Mouse (Mus musculus) ES-CJ7 (cell line): ENCODE measurements at regions not wholly inside any gene's neighbourhood (a gene's known extent, or its start where the extent isn't known, plus 50 kb on each side); places are given as distances from the start of the nearest gene placed in this dataset.

Experiments used
- DNase-seq: peaks from one replicate; pipeline ENCODE4 v3.0.0; 2011; ENCODE audit warnings: low read depth, low spot score

GRCm38 (mm10) chr8:5800594-5800993 is 695.4 kb upstream of the Slc10a2 start:
- DNase-seq: no peak

DNA sequence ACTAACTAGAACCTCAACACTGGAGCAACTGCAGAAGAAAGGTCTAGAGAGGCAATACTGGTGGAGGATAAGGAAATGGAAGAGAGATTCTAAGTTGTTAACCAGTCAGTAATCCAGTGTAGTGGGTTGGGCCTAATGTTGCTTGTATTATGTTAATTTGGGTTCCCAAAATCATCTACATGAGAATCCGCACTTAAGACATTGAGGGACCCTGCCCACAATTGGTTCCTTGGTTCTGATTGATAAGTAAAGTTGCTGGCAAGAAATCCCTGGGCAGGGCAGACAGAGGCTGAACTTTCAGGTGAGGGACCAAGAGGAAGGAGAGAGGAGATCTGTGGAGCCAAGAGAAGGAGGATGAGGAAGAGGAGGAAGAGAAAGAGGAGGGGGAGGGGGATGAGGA is 651.2 kb upstream of the Slc10a2 start:
- peak; percentile 84 for DNase-seq

DNA sequence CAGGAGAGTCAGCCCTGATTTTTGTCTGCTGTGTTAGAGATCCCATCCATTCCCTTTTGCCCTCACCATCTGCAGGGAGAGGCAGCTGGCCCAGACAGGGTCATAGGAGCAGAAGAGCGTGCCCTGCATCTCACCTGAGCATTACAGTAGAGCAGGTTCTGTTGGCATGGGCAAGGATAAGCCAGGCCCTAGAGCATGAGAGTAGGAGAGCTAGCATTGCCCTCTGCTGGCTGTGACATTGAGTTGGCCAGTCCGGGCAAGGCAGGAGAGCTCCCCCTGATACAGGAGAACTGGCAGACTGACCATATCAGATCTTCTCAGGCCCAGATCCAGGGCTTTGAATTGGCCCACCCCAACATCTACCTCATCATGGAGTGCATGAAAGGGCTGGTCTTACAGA is 634.4 kb upstream of the Slc10a2 start:
- peak; percentile 13 for DNase-seq

- no peak for DNase-seq
Observed at GRCm38 (mm10) chr8:5727416-5727815, 622.3 kb upstream of the Slc10a2 start.

GRCm38 (mm10) chr8:5687999-5688398 is 582.8 kb upstream of the Slc10a2 start:
- DNase-seq: no peak

DNA sequence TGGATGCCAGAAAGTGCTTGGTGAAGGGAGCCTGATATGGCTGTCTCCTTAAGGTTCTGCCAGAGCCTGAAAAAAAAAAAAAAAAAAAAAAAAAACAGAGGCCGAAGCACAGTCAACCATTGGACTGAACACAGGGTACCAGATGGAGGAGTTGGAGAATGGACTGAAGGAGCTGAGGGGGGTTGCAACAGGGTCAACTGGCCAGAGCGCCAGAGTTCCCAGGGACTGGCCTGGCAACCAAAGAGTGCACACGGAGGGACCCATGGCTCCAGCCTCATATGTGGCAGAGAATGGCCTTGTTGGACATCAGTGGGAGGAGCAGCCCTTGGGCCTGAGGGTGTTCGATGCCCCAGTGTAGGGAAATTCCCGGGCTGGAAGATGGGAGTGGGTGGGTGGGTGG is 569.8 kb upstream of the Slc10a2 start:
- DNase-seq: no peak
